Comparison of ENCODE assay signal across 8 mouse cellular contexts in the genomic region with DNA sequence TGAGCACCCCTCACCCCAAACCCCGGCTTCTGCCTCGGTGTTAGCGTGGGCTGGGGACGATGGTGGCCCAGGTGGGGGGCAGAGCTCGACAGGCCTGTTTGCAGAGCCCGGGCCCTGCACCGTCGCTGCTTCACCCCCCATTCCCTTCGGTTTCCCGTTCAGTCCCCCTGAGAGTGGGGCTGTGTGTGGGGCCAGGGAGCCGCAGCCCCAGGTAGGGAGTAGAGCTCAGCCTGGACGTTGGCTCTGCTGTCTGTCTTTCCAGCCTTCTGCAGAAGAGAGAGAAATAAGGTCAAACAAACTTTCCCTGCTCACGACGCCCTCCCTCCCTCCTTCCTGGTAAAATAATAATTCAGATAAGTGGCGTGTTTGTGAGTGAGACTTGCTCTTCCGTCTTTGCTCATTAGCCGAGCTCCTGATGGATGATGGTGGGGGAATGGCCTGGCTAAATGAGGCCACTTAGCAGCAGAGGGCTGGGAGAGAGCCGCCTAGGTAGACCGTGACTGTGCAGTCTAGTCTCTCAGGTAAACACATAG. TPM values are rescaled to one million over a fixed set of nuclear protein-coding genes. Genes with fewer than 3 reads are reported as not detected.
A peak's percentile ranks its signal among the peaks of the same experiment; 100 is the strongest.
DNase-seq lines count a peak whose midpoint lies in the region; ATAC-seq and TF ChIP-seq lines count a peak whose summit lies in the region.

No protein-coding gene starts in this region.

- no peak for TF ChIP-seq CTCF in C2C12 (IDR thresholded peaks at IDR 0.05; ENCODE audit: control insufficient read depth, insufficient read depth, insufficient read length)
- no peak for TF ChIP-seq CTCF in lung, postnatal 0 days (IDR thresholded peaks at IDR 0.05)

- H3K4me3 ChIP-seq in C2C12 (ENCODE audit: insufficient read depth, poor library complexity, severe bottlenecking) = peak overlapping the region; percentile 49
- peak overlapping the region; percentile 93 for H3K4me3 ChIP-seq in heart, embryonic 11.5 days (ENCODE audit: low read depth, low read length)
- H3K4me3 ChIP-seq in lung, postnatal 0 days (ENCODE audit: low read depth, low read length) = peak overlapping the region; percentile 87

- no peak for TF ChIP-seq EP300 in lung, postnatal 0 days (IDR thresholded peaks at IDR 0.05)

- H3ac ChIP-seq in C2C12 (ENCODE audit: control insufficient read depth, insufficient read length, low read depth) = peak overlapping the region; percentile 86

- H3K4me1 ChIP-seq in heart, embryonic 11.5 days (ENCODE audit: control insufficient read depth, insufficient read depth, low read length) = peaks cover 4% of the 10 kb centered on the region; the same call in 1 of the 2 replicates
- H3K4me1 ChIP-seq in lung, postnatal 0 days (ENCODE audit: insufficient read depth, low read depth, low read length) = peaks cover 7% of the 10 kb centered on the region; the same call in 1 of the 2 replicates

- whole genome bisulfite sequencing in heart, embryonic 11.5 days (ENCODE audit: insufficient replicate concordance) = under 1% methylated on average over 19 of the region's 19 CpGs
- WGBS in lung, postnatal 0 days = 1% methylated on average over 19 of the region's 19 CpGs

- H3K79me3 ChIP-seq in C2C12 (ENCODE audit: low read depth) = no peaks in the 10 kb centered on the region

- H3K9me3 ChIP-seq in heart, embryonic 11.5 days (replicated peaks; ENCODE audit: control insufficient read depth, low read length) = no peaks in the 10 kb centered on the region
- H3K9me3 ChIP-seq in lung, postnatal 0 days (ENCODE audit: low read length) = no peaks in the 10 kb centered on the region

- H3K36me3 ChIP-seq in C2C12 (ENCODE audit: control insufficient read depth, insufficient read depth) = no peaks in the 10 kb centered on the region
- H3K36me3 ChIP-seq in heart, embryonic 11.5 days (ENCODE audit: control insufficient read depth, insufficient read depth, low read length) = peaks cover 7% of the 10 kb centered on the region; the same call in 1 of the 2 replicates
- no peaks in the 10 kb centered on the region for H3K36me3 ChIP-seq in lung, postnatal 0 days (ENCODE audit: insufficient read depth, low read length)

- peak; percentile 68 for ATAC-seq in heart, embryonic 11.5 days (replicated peaks; ENCODE audit: insufficient number of reproducible peaks, low FRiP score, low TSS enrichment)
- ATAC-seq in lung, postnatal 0 days = peak; percentile 59

- peak overlapping the region; percentile 75 for H3K4me2 ChIP-seq in heart, embryonic 11.5 days
- peak overlapping the region; percentile 97 for H3K4me2 ChIP-seq in lung, postnatal 0 days (replicated peaks; ENCODE audit: low read depth, low read length)

- peaks cover 6% of the 10 kb centered on the region for H3K79me2 ChIP-seq in C2C12 (ENCODE audit: control insufficient read depth, insufficient read depth)

- peak overlapping the region; percentile 88 for H3K27ac ChIP-seq in heart, embryonic 11.5 days (ENCODE audit: low read depth, low read length)
- H3K27ac ChIP-seq in lung, postnatal 0 days (ENCODE audit: low read length) = peak overlapping the region; percentile 97

- DNase-seq in adrenal gland, adult 18-20 months (ENCODE audit: low spot score in 2 of 2) = peak; percentile 54 to 57
- peak; percentile 59 for DNase-seq in embryo, embryonic 9.5 days (ENCODE audit: extremely low spot score)
- DNase-seq in kidney, adult 9 months = peak; percentile 41
- DNase-seq in lung, postnatal 0 days (ENCODE audit: low spot score) = peak; percentile 75
- DNase-seq in ovary, postnatal 14 days (ENCODE audit: low spot score) = peak; percentile 36
- peak; percentile 72 for DNase-seq in thymus, postnatal 4 days

- H3K9ac ChIP-seq in heart, embryonic 11.5 days (ENCODE audit: low read depth, low read length) = peak overlapping the region; percentile 99
- H3K9ac ChIP-seq in lung, postnatal 0 days (replicated peaks; ENCODE audit: low read depth) = peak overlapping the region; percentile 94

- H3K27me3 ChIP-seq in C2C12 (ENCODE audit: control insufficient read depth, insufficient read depth, insufficient read length) = no peaks in the 10 kb centered on the region
- H3K27me3 ChIP-seq in heart, embryonic 11.5 days (ENCODE audit: control insufficient read depth, insufficient read depth, low read length) = no peaks in the 10 kb centered on the region
- no peaks in the 10 kb centered on the region for H3K27me3 ChIP-seq in lung, postnatal 0 days (replicated peaks; ENCODE audit: insufficient read depth, low read length)

TF ChIP-seq in C2C12, 6 proteins besides CTCF, POLR2A, EP300 and RAD21:
- TF ChIP-seq FOSL1 (IDR thresholded peaks at IDR 0.05; ENCODE audit: insufficient read depth, low read length, poor library complexity, severe bottlenecking) = no peak
- no peak for TF ChIP-seq MAX (IDR thresholded peaks at IDR 0.05)
- no peak for TF ChIP-seq MYOG (IDR thresholded peaks at IDR 0.05; ENCODE audit: control insufficient read depth, extremely low read depth, insufficient read length)
- no peak for TF ChIP-seq USF1 (IDR thresholded peaks at IDR 0.05; ENCODE audit: low read depth)
- TF ChIP-seq CEBPB (IDR thresholded peaks at IDR 0.05; ENCODE audit: low read depth) = no peak
- no peak for TF ChIP-seq MYOD1 (IDR thresholded peaks at IDR 0.05; ENCODE audit: control insufficient read depth, insufficient read length, low read depth)
TF ChIP-seq in C2C12: peak in this region for 0.

RNA-seq across cellular contexts. Expression of a gene that starts 0.7 kb away (rescaled TPM):
- 25.7 TPM for polyA plus RNA-seq in C2C12 (2012; fragmentation: generic; extraction: Trizol)
- total RNA-seq in adrenal gland, adult 18-20 months (2021) = 10 to 100 TPM; 44.2 to 52.3 TPM
- 38.1 and 48.6 TPM in 2 replicates for polyA plus RNA-seq in heart, embryonic 11.5 days (2014; fragmentation: Nextera tagmentation; extraction: Ambion mirVana)
- 32.0 and 40.0 TPM in 2 replicates for polyA plus RNA-seq in lung, postnatal 0 days (2015; fragmentation: Nextera tagmentation; extraction: Ambion mirVana)

Comparison
In these comparisons a context has a peak if more than half of its experiments do, and no peak if none do; other contexts are left out.
1. Peak in every context shown above with its lines: DNase-seq, ATAC-seq, H3K4me3 ChIP-seq and H3K27ac ChIP-seq.